Mouse (Mus musculus) midbrain, embryonic 10.5 days (tissue): Measurements from ENCODE around the gene Eapp. TPM values are rescaled to one million over a fixed set of nuclear protein-coding genes. Genes with fewer than 3 reads are reported as not detected.
A peak's percentile ranks its signal among the peaks of the same experiment; 100 is the strongest.

Experiments used
- DNase-seq: peaks from one replicate; pipeline ENCODE4 v3.0.0-alpha.2; 2017; ENCODE audit warnings: low spot score
- H3K27ac ChIP-seq: fragments of 300-500 bp; sonication (generic); replicated peaks from 2 replicates; pipeline ENCODE4 v1.5.1; 2016; ENCODE audit warnings: mild to moderate bottlenecking
- H3K27me3 ChIP-seq: fragments of 300-500 bp; sonication (generic); 2 replicates; pipeline ENCODE4 v1.6.1; 2016; ENCODE audit warnings: low read depth, mild to moderate bottlenecking; ENCODE audit not compliant: poor library complexity, severe bottlenecking
- H3K36me3 ChIP-seq: fragments of 300-500 bp; sonication (generic); 2 replicates; pipeline ENCODE4 v1.6.1; 2016; ENCODE audit warnings: mild to moderate bottlenecking, moderate library complexity
- H3K4me1 ChIP-seq: fragments of 300-500 bp; sonication (generic); 2 replicates; pipeline ENCODE4 v1.6.1; 2016
- H3K4me3 ChIP-seq: fragments of 300-500 bp; sonication (generic); 2 replicates; pipeline ENCODE4 v1.5.1; 2016; ENCODE audit warnings: mild to moderate bottlenecking, moderate library complexity
- H3K9me3 ChIP-seq: fragments of 300-500 bp; sonication (generic); replicated peaks from 2 replicates; pipeline ENCODE4 v1.6.1; 2016; ENCODE audit warnings: mild to moderate bottlenecking
- WGBS: fragments of 180-500 bp; shearing (Covaris S2); methylation state at CpG from one replicate; pipeline ENCODE4 v1.1.7; 2016; 5-methylcytosine and 5-hydroxymethylcytosine counted together
- polyA plus RNA-seq: library from polyadenylated mRNA; unstranded; fragments of >200 nt; fragmentation: Nextera tagmentation; extraction: Ambion mirVana; gene quantifications from 2 replicates; pipeline ENCODE4 v1.2.1, GENCODE M21; 2016

Gene Eapp
- polyA plus RNA-seq, 1 experiment from 2014 or later = 71.0 TPM

GRCm38 (mm10) chr12:54659901-54660300 lies 35.8 kb downstream of the Eapp start:
- DNase-seq = no peak
- Histone ChIP-seq H3K4me3 (no peak overlapping the region), H3K9me3 (no peaks in the 10 kb centered on the region; the same call in 1 of the 2 replicates), H3K27ac (no peak overlapping the region), H3K4me1 (peaks cover 16% of the 10 kb centered on the region), H3K27me3 (no peaks in the 10 kb centered on the region), H3K36me3 (no peaks in the 10 kb centered on the region)
- WGBS = 88% methylated on average over 3 of the region's 3 CpGs

GRCm38 (mm10) chr12:54658425-54659092 lies 37.1 kb downstream of the Eapp start:
- 82% methylated on average over 7 of the region's 7 CpGs for WGBS
- Histone ChIP-seq H3K4me1 (peaks cover 26% of the 10 kb centered on the region), H3K4me3 (no peak overlapping the region), H3K9me3 (no peaks in the 10 kb centered on the region; the same call in 1 of the 2 replicates), H3K36me3 (no peaks in the 10 kb centered on the region), H3K27me3 (no peaks in the 10 kb centered on the region), H3K27ac (no peak overlapping the region)
- no peak for DNase-seq

GRCm38 (mm10) chr12:54657951-54658350 lies 37.7 kb downstream of the Eapp start:
- Histone ChIP-seq H3K27me3 (no peaks in the 10 kb centered on the region), H3K9me3 (no peaks in the 10 kb centered on the region; the same call in 1 of the 2 replicates), H3K4me1 (peaks cover 26% of the 10 kb centered on the region), H3K27ac (no peak overlapping the region), H3K4me3 (no peak overlapping the region), H3K36me3 (no peaks in the 10 kb centered on the region)
- no peak for DNase-seq
- WGBS = 94% methylated on average over 5 of the region's 5 CpGs

- Histone ChIP-seq H3K4me3 (peak overlapping the region; percentile 76), H3K36me3 (no peaks in the 10 kb centered on the region), H3K27me3 (no peaks in the 10 kb centered on the region), H3K4me1 (peaks cover 26% of the 10 kb centered on the region), H3K9me3 (no peaks in the 10 kb centered on the region; the same call in 1 of the 2 replicates), H3K27ac (no peak overlapping the region)
- 64% methylated on average over 2 of the region's 2 CpGs for WGBS
- no peak for DNase-seq
These were observed 38.5 kb downstream of the Eapp start for GRCm38 (mm10) chr12:54657226-54657625.

GRCm38 (mm10) chr12:54656396-54657171 lies 39.1 kb downstream of the Eapp start, which contains the start of gene Sptssa:
Gene Sptssa, minus strand, starts transcription at chr12:54656573.
- H3K27me3 ChIP-seq = no peaks in the 10 kb centered on the region
- peak within 1 kb of the TSS; percentile 94 for H3K27ac ChIP-seq
- WGBS = 10% methylated on average over 53 of the region's 53 CpGs
- peak within 1 kb of the TSS; percentile 76 for H3K4me3 ChIP-seq
- no peaks in the 10 kb centered on the region for H3K36me3 ChIP-seq
- no peaks in the 10 kb centered on the region; the same call in 1 of the 2 replicates for H3K9me3 ChIP-seq
- peak; percentile 97 for DNase-seq
- peaks cover 26% of the 10 kb centered on the region for H3K4me1 ChIP-seq

- peak overlapping the region; percentile 76 for H3K4me3 ChIP-seq
- no peaks in the 10 kb centered on the region for H3K27me3 ChIP-seq
- no peaks in the 10 kb centered on the region; the same call in 1 of the 2 replicates for H3K9me3 ChIP-seq
- WGBS = under 1% methylated on average over 22 of the region's 22 CpGs
- no peak for DNase-seq
- peak overlapping the region; percentile 94 for H3K27ac ChIP-seq
- no peaks in the 10 kb centered on the region for H3K36me3 ChIP-seq
- peaks cover 26% of the 10 kb centered on the region for H3K4me1 ChIP-seq
These were observed 39.7 kb downstream of the Eapp start for GRCm38 (mm10) chr12:54656039-54656395.

GRCm38 (mm10) chr12:54655292-54656038 lies 40.2 kb downstream of the Eapp start:
- Histone ChIP-seq H3K9me3 (no peaks in the 10 kb centered on the region; the same call in 1 of the 2 replicates), H3K27ac (peak overlapping the region; percentile 94), H3K4me1 (peaks cover 26% of the 10 kb centered on the region), H3K27me3 (no peaks in the 10 kb centered on the region), H3K4me3 (peak overlapping the region; percentile 76), H3K36me3 (peaks cover 2% of the 10 kb centered on the region)
- DNase-seq = no peak
- WGBS = 38% methylated on average over 16 of the region's 16 CpGs

- peaks cover 26% of the 10 kb centered on the region for H3K4me1 ChIP-seq
- H3K9me3 ChIP-seq = no peaks in the 10 kb centered on the region; the same call in 1 of the 2 replicates
- no peak for DNase-seq
- peaks cover 7% of the 10 kb centered on the region for H3K36me3 ChIP-seq
- H3K27me3 ChIP-seq = no peaks in the 10 kb centered on the region
- no peak overlapping the region for H3K27ac ChIP-seq
- H3K4me3 ChIP-seq = peak overlapping the region; percentile 76
- 93% methylated on average over 1 of the region's 1 CpGs for WGBS
These were observed 41.0 kb downstream of the Eapp start for GRCm38 (mm10) chr12:54654741-54655140.

GRCm38 (mm10) chr12:54654141-54654540 lies 41.6 kb downstream of the Eapp start:
- DNase-seq = no peak
- Histone ChIP-seq H3K27ac (no peak overlapping the region), H3K36me3 (peaks cover 8% of the 10 kb centered on the region), H3K4me1 (peaks cover 26% of the 10 kb centered on the region), H3K9me3 (no peaks in the 10 kb centered on the region; the same call in 1 of the 2 replicates), H3K4me3 (peak overlapping the region; percentile 76; the same call in 1 of the 2 replicates), H3K27me3 (no peaks in the 10 kb centered on the region)
- 94% methylated on average over 4 of the region's 4 CpGs for WGBS

GRCm38 (mm10) chr12:54652346-54652745 lies 43.4 kb downstream of the Eapp start:
- WGBS = 89% methylated on average over 12 of the region's 12 CpGs

GRCm38 (mm10) chr12:54651820-54652219 lies 43.9 kb downstream of the Eapp start:
- Histone ChIP-seq H3K4me1 (peaks cover 22% of the 10 kb centered on the region), H3K4me3 (no peak overlapping the region), H3K9me3 (no peaks in the 10 kb centered on the region; the same call in 1 of the 2 replicates), H3K27me3 (no peaks in the 10 kb centered on the region), H3K36me3 (peaks cover 29% of the 10 kb centered on the region), H3K27ac (no peak overlapping the region)
- 82% methylated on average over 8 of the region's 8 CpGs for WGBS
- DNase-seq = no peak

More at GRCm38 (mm10) chr12:54652346-54652745, 43.4 kb downstream of the Eapp start:
- H3K9me3 ChIP-seq = no peaks in the 10 kb centered on the region; the same call in 1 of the 2 replicates
- no peaks in the 10 kb centered on the region for H3K27me3 ChIP-seq
- peaks cover 26% of the 10 kb centered on the region for H3K4me1 ChIP-seq
- DNase-seq = no peak
- H3K27ac ChIP-seq = no peak overlapping the region
- no peak overlapping the region for H3K4me3 ChIP-seq
- H3K36me3 ChIP-seq = peaks cover 25% of the 10 kb centered on the region

GRCm38 (mm10) chr12:54651158-54651557 lies 44.5 kb downstream of the Eapp start:
- WGBS = 79% methylated on average over 1 of the region's 1 CpGs
- no peaks in the 10 kb centered on the region for H3K9me3 ChIP-seq
- no peak for DNase-seq

More at GRCm38 (mm10) chr12:54651158-54651557, 44.5 kb downstream of the Eapp start:
- H3K27ac ChIP-seq = no peak overlapping the region
- no peaks in the 10 kb centered on the region for H3K27me3 ChIP-seq
- H3K4me3 ChIP-seq = no peak overlapping the region
- peaks cover 18% of the 10 kb centered on the region for H3K4me1 ChIP-seq
- peaks cover 36% of the 10 kb centered on the region for H3K36me3 ChIP-seq
